Comparison of ENCODE assay signal across 7 mouse cellular contexts in genomic region chr8:122459990-122460389, GRCm38 (mm10). TPM values are rescaled to one million over a fixed set of nuclear protein-coding genes. Genes with fewer than 3 reads are reported as not detected.
DNase-seq lines count a peak whose midpoint lies in the region; ATAC-seq and TF ChIP-seq lines count a peak whose summit lies in the region.

No protein-coding gene starts in this region.

- TF ChIP-seq POLR2A in spleen, adult 2 months (IDR thresholded peaks at IDR 0.05; ENCODE audit: low read depth, low read length): no peak

- H3K36me3 ChIP-seq in spleen, adult 2 months (ENCODE audit: control insufficient read depth, insufficient read depth, low read length): no peaks in the 10 kb centered on the region
- no peaks in the 10 kb centered on the region for H3K36me3 ChIP-seq in hindbrain, embryonic 11.5 days (ENCODE audit: control insufficient read depth, insufficient read depth, low read length)
- H3K36me3 ChIP-seq in liver, embryonic 16.5 days (ENCODE audit: control insufficient read depth, insufficient read depth): no peaks in the 10 kb centered on the region

- DNase-seq in spleen, adult 2 months (ENCODE audit: low read depth in 1 of 2, low spot score in 2 of 2): no peak
- DNase-seq in spleen, adult 12 weeks (ENCODE audit: low spot score): no peak
- peak; percentile 5 for DNase-seq in hindbrain, embryonic 11.5 days (ENCODE audit: low spot score)
- DNase-seq in thymus, postnatal 36 days: peak; percentile 49 to 62
- DNase-seq in cerebellum, adult 11-12 months: no peak
- no peak for DNase-seq in ovary, postnatal 10 days (ENCODE audit: low spot score)

- H3K4me2 ChIP-seq in hindbrain, embryonic 11.5 days (replicated peaks; ENCODE audit: low read depth, low read length): peak overlapping the region; percentile 50
- peak overlapping the region; percentile 74 for H3K4me2 ChIP-seq in liver, embryonic 16.5 days (ENCODE audit: low read depth, low read length)

- no peaks in the 10 kb centered on the region for H3K27me3 ChIP-seq in spleen, adult 2 months (ENCODE audit: control insufficient read depth, insufficient read depth, low read length)
- H3K27me3 ChIP-seq in hindbrain, embryonic 11.5 days (ENCODE audit: control insufficient read depth, insufficient read depth, low read length): peaks cover 33% of the 10 kb centered on the region
- peaks cover 34% of the 10 kb centered on the region for H3K27me3 ChIP-seq in liver, embryonic 16.5 days (ENCODE audit: control insufficient read depth, insufficient read depth, low read depth, low read length)

- TF ChIP-seq CTCF in spleen, adult 2 months (IDR thresholded peaks at IDR 0.05; ENCODE audit: extremely low read depth, insufficient read depth, insufficient read length, insufficient replicate concordance): no peak

- 20% methylated on average over 7 of the region's 7 CpGs for WGBS in spleen, adult 2 months
- WGBS in hindbrain, embryonic 11.5 days: 33% methylated on average over 7 of the region's 7 CpGs
- 20% methylated on average over 7 of the region's 7 CpGs for WGBS in liver, embryonic 16.5 days (ENCODE audit: insufficient replicate concordance)

- peak overlapping the region; percentile 50; the same call in 1 of the 2 replicates for H3K4me3 ChIP-seq in spleen, adult 2 months (ENCODE audit: extremely low read depth, insufficient read depth, insufficient read length)
- no peak overlapping the region for H3K4me3 ChIP-seq in hindbrain, embryonic 11.5 days (ENCODE audit: low read depth, low read length)
- peak overlapping the region; percentile 47 for H3K4me3 ChIP-seq in liver, embryonic 16.5 days (ENCODE audit: low read depth, low read length)

- peaks cover 23% of the 10 kb centered on the region for H3K4me1 ChIP-seq in spleen, adult 2 months (ENCODE audit: control insufficient read depth, insufficient read depth, insufficient read length)
- H3K4me1 ChIP-seq in hindbrain, embryonic 11.5 days (replicated peaks; ENCODE audit: control insufficient read depth, insufficient read depth, low read length): peaks cover 9% of the 10 kb centered on the region; the same call in 1 of the 2 replicates
- H3K4me1 ChIP-seq in liver, embryonic 16.5 days (ENCODE audit: control insufficient read depth, low read depth, low read length): peaks cover 34% of the 10 kb centered on the region

- no peaks in the 10 kb centered on the region for H3K9me3 ChIP-seq in hindbrain, embryonic 11.5 days (ENCODE audit: control insufficient read depth, low read length)
- H3K9me3 ChIP-seq in liver, embryonic 16.5 days (replicated peaks; ENCODE audit: control insufficient read depth, low read length): no peaks in the 10 kb centered on the region

- no peak overlapping the region for H3K9ac ChIP-seq in hindbrain, embryonic 11.5 days (ENCODE audit: low read depth, low read length)
- H3K9ac ChIP-seq in liver, embryonic 16.5 days (ENCODE audit: low read depth, low read length): no peak overlapping the region; the same call in 1 of the 2 replicates

- H3K27ac ChIP-seq in spleen, adult 2 months (ENCODE audit: insufficient read depth, low read length): no peak overlapping the region
- H3K27ac ChIP-seq in hindbrain, embryonic 11.5 days (ENCODE audit: low read depth, low read length): no peak overlapping the region
- no peak overlapping the region for H3K27ac ChIP-seq in liver, embryonic 16.5 days (ENCODE audit: low read length)

- ATAC-seq in hindbrain, embryonic 11.5 days (ENCODE audit: low FRiP score): no peak
- no peak for ATAC-seq in liver, embryonic 16.5 days (ENCODE audit: low read depth)

RNA-seq across cellular contexts. Expression of gene Snai3, which starts 0.5 kb away (rescaled TPM):
- 3.9 and 6.0 TPM in 2 replicates for polyA plus RNA-seq in spleen, adult 2 months (2012; rRNA removed)
- not detected in 2 replicates for polyA plus RNA-seq in hindbrain, embryonic 11.5 days (2014; fragmentation: Nextera tagmentation; extraction: Ambion mirVana)
- polyA plus RNA-seq in liver, embryonic 16.5 days (2015; fragmentation: Nextera tagmentation; extraction: Ambion mirVana): 0.14 and 0.40 TPM in 2 replicates

RNA-seq across cellular contexts. Expression of gene Rnf166, which starts 15.9 kb away (rescaled TPM):
- 79.6 and 115 TPM in 2 replicates for polyA plus RNA-seq in spleen, adult 2 months (2012; rRNA removed)
- polyA plus RNA-seq in hindbrain, embryonic 11.5 days (2014; fragmentation: Nextera tagmentation; extraction: Ambion mirVana): 24.2 and 27.6 TPM in 2 replicates
- polyA plus RNA-seq in liver, embryonic 16.5 days (2015; fragmentation: Nextera tagmentation; extraction: Ambion mirVana): 12.7 and 14.0 TPM in 2 replicates

RNA-seq across cellular contexts. Expression of gene Ctu2, which starts 16.0 kb away (rescaled TPM):
- polyA plus RNA-seq in spleen, adult 2 months (2012; rRNA removed): 40.8 and 50.3 TPM in 2 replicates
- 65.6 and 67.5 TPM in 2 replicates for polyA plus RNA-seq in hindbrain, embryonic 11.5 days (2014; fragmentation: Nextera tagmentation; extraction: Ambion mirVana)
- 9.6 and 12.7 TPM in 2 replicates for polyA plus RNA-seq in liver, embryonic 16.5 days (2015; fragmentation: Nextera tagmentation; extraction: Ambion mirVana)

RNA-seq across cellular contexts. Expression of gene Mvd, which starts 16.8 kb away (rescaled TPM):
- polyA plus RNA-seq in spleen, adult 2 months (2012; rRNA removed): 17.0 and 20.5 TPM in 2 replicates
- polyA plus RNA-seq in hindbrain, embryonic 11.5 days (2014; fragmentation: Nextera tagmentation; extraction: Ambion mirVana): 46.3 and 49.2 TPM in 2 replicates
- 21.8 and 23.2 TPM in 2 replicates for polyA plus RNA-seq in liver, embryonic 16.5 days (2015; fragmentation: Nextera tagmentation; extraction: Ambion mirVana)

RNA-seq across cellular contexts. Expression of gene Cyba, which starts 27.3 kb away (rescaled TPM):
- 751 and 823 TPM in 2 replicates for polyA plus RNA-seq in spleen, adult 2 months (2012; rRNA removed)
- polyA plus RNA-seq in hindbrain, embryonic 11.5 days (2014; fragmentation: Nextera tagmentation; extraction: Ambion mirVana): 52.7 and 53.4 TPM in 2 replicates
- 191 TPM in 2 replicates for polyA plus RNA-seq in liver, embryonic 16.5 days (2015; fragmentation: Nextera tagmentation; extraction: Ambion mirVana)

Comparison
In these comparisons a context has a peak if more than half of its experiments do, and no peak if none do; other contexts are left out.
1. DNase-seq: peak in hindbrain, embryonic 11.5 days (single experiment) and thymus, postnatal 36 days (2 of 2); none in spleen, adult 2 months (0 of 2), spleen, adult 12 weeks (single experiment), cerebellum, adult 11-12 months (single experiment) and ovary, postnatal 10 days (single experiment).